35 mouse cellular contexts compared by ENCODE assay signal in genomic region chr1:59862144-59862543, GRCm38 (mm10).
"Had no signal": no experiment of that assay in that cellular context is flagged by ENCODE, and none has a peak within 500 bp of the region (broad histone marks: within the 10 kb centered on the region; RNA-seq: fewer than 3 reads in every experiment).

No protein-coding gene starts in this region.

- H3K4me3 ChIP-seq: heart, embryonic 10.5 days; heart, embryonic 12.5 days; heart, embryonic 13.5 days; heart, embryonic 15.5 days; hindbrain, embryonic 10.5 days; hindbrain, embryonic 12.5 days; hindbrain, embryonic 13.5 days; hindbrain, embryonic 15.5 days; intestine, embryonic 15.5 days; kidney, embryonic 15.5 days; layer of hippocampus, adult 2 months had no signal

- H3K9me3 ChIP-seq: heart, embryonic 10.5 days; heart, embryonic 12.5 days; heart, embryonic 13.5 days; heart, embryonic 15.5 days; hindbrain, embryonic 10.5 days; hindbrain, embryonic 12.5 days; hindbrain, embryonic 13.5 days; hindbrain, embryonic 15.5 days; intestine, embryonic 15.5 days; kidney, embryonic 15.5 days had no signal

- H3K9ac ChIP-seq: heart, embryonic 12.5 days; heart, embryonic 13.5 days; heart, embryonic 15.5 days; hindbrain, embryonic 12.5 days; hindbrain, embryonic 13.5 days; hindbrain, embryonic 14.5 days; hindbrain, embryonic 15.5 days; intestine, embryonic 15.5 days; kidney, embryonic 15.5 days had no signal

- DNase-seq: heart, postnatal 10 days; heart, postnatal 14 days; heart, postnatal 36 days; heart, postnatal 4 days; kidney, adult 11 months; kidney, adult 18-20 months; kidney, adult 2 months; kidney, adult 8-10 months; kidney, adult 9 months; kidney, postnatal 10 days; kidney, postnatal 14 days; kidney, postnatal 25 days; kidney, postnatal 36 days; kidney, postnatal 4 days; layer of hippocampus, adult 9-11 months; layer of hippocampus, postnatal 36 days had no signal

- H3K4me2 ChIP-seq: heart, embryonic 11.5 days; heart, embryonic 12.5 days; heart, embryonic 13.5 days; heart, embryonic 15.5 days; hindbrain, embryonic 12.5 days; hindbrain, embryonic 13.5 days; hindbrain, embryonic 14.5 days; hindbrain, embryonic 15.5 days; intestine, embryonic 15.5 days; kidney, embryonic 15.5 days had no signal

- H3K4me1 ChIP-seq: heart, embryonic 10.5 days; hindbrain, embryonic 10.5 days; hindbrain, embryonic 12.5 days; hindbrain, embryonic 13.5 days; hindbrain, embryonic 15.5 days; intestine, embryonic 15.5 days; kidney, embryonic 15.5 days had no signal

- ATAC-seq: hindbrain, embryonic 16.5 days; hindbrain, postnatal 0 days; inflammation-experienced regulatory T-cells, adult 6 months; intestine, embryonic 15.5 days; intestine, embryonic 16.5 days; intestine, postnatal 0 days had no signal

- H3K27ac ChIP-seq: heart, embryonic 10.5 days; heart, embryonic 13.5 days; heart, embryonic 15.5 days; hindbrain, embryonic 10.5 days; hindbrain, embryonic 12.5 days; hindbrain, embryonic 13.5 days; hindbrain, embryonic 14.5 days; hindbrain, embryonic 15.5 days; hindbrain, postnatal 0 days; intestine, embryonic 15.5 days; kidney, embryonic 15.5 days; kidney, postnatal 0 days; layer of hippocampus, adult 2 months had no signal

- H3K27me3 ChIP-seq: heart, embryonic 12.5 days; heart, embryonic 13.5 days; heart, embryonic 15.5 days; hindbrain, embryonic 12.5 days; hindbrain, embryonic 13.5 days; hindbrain, embryonic 15.5 days; intestine, embryonic 15.5 days; kidney, embryonic 15.5 days had no signal
